Mouse (Mus musculus) gastrocnemius, postnatal 14 days (tissue): ENCODE data around the gene Fanca. TPM values are rescaled to one million over a fixed set of nuclear protein-coding genes. Genes with fewer than 3 reads are reported as not detected.
"Not testable (repeated sequence)": the region's sequence is repeated elsewhere in the genome, so short reads cannot be mapped to it uniquely, and the experiment has no call there.

Experiments used
- DNase-seq: peaks from one replicate; pipeline ENCODE4 v3.0.0; 2021; ENCODE audit warnings: mixed read lengths
- intact Hi-C: fragments of 180-260 bp; cut with DNase I; formaldehyde crosslinking; loops from one replicate; pipeline ENCODE4 v1.15.1; 2025; ENCODE audit warnings: low total_unique reads
- total RNA-seq, 2 experiments: library from RNA; stranded (reverse); gene quantifications; 2 replicates each; pipeline ENCODE4 v1.2.3; 2021

Fanca gene
- total RNA-seq, 2 experiments from 2014 or later: 0.92 to 1.3 TPM

GRCm38 (mm10) chr8:123280302-123281094 lies 37.9 kb downstream of the Fanca start:
- DNase-seq: no peak
- intact Hi-C loops: no loop called here

GRCm38 (mm10) chr8:123279828-123280227 lies 38.5 kb downstream of the Fanca start:
- intact Hi-C loops: no loop called here
- DNase-seq: no peak

GRCm38 (mm10) chr8:123278445-123278844 lies 39.9 kb downstream of the Fanca start:
- DNase-seq: no peak
- intact Hi-C loops: no loop called here

GRCm38 (mm10) chr8:123275096-123275495 lies 43.3 kb downstream of the Fanca start:
- intact Hi-C loops: no loop called here
- no peak for DNase-seq

- no peak for DNase-seq
- intact Hi-C loops: no loop called here
Observed at GRCm38 (mm10) chr8:123274447-123274846, 43.9 kb downstream of the Fanca start.

GRCm38 (mm10) chr8:123271901-123272300 lies 46.5 kb downstream of the Fanca start:
- no peak for DNase-seq
- intact Hi-C loops: no loop called here

- peak; percentile 38 for DNase-seq
- intact Hi-C loops: no loop called here
Observed at GRCm38 (mm10) chr8:123271147-123271546, 47.2 kb downstream of the Fanca start.

GRCm38 (mm10) chr8:123267926-123268656 lies 50.3 kb downstream of the Fanca start:
- intact Hi-C loops: no loop called here
- no peak for DNase-seq

GRCm38 (mm10) chr8:123257593-123257992 lies 60.8 kb downstream of the Fanca start:
- intact Hi-C loops: not testable (repeated sequence)

GRCm38 (mm10) chr8:123257114-123257513 lies 61.3 kb downstream of the Fanca start:
- intact Hi-C loops: no loop called here
- DNase-seq: no peak

More at GRCm38 (mm10) chr8:123257593-123257992, 60.8 kb downstream of the Fanca start:
- DNase-seq: not testable (repeated sequence)

- intact Hi-C loops: no loop called here
- no peak for DNase-seq
Observed at GRCm38 (mm10) chr8:123255170-123255569, 63.2 kb downstream of the Fanca start.

GRCm38 (mm10) chr8:123254099-123254885 lies 64.1 kb downstream of the Fanca start, which contains the start of the genes Zfp276 and Vps9d1:
Zfp276 (plus strand) TSS chr8:123254195.
Vps9d1 (minus strand) TSS chr8:123254348.
- intact Hi-C loops: no loop called here
- peak; percentile 88 for DNase-seq

- no peak for DNase-seq
- intact Hi-C loops: no loop called here
Observed at GRCm38 (mm10) chr8:123253451-123254098, 64.8 kb downstream of the Fanca start.

- intact Hi-C loops: no loop called here
- DNase-seq: no peak
Observed at GRCm38 (mm10) chr8:123252925-123253324, 65.5 kb downstream of the Fanca start.

GRCm38 (mm10) chr8:123250940-123251339 lies 67.4 kb downstream of the Fanca start:
- DNase-seq: no peak
- intact Hi-C loops: no loop called here

- no peak for DNase-seq
- intact Hi-C loops: no loop called here
Observed at GRCm38 (mm10) chr8:123248596-123248995, 69.8 kb downstream of the Fanca start.

GRCm38 (mm10) chr8:123247748-123248147 lies 70.6 kb downstream of the Fanca start:
- no peak for DNase-seq
- intact Hi-C loops: no loop called here

GRCm38 (mm10) chr8:123245543-123245942 lies 72.8 kb downstream of the Fanca start:
- no peak for DNase-seq
- intact Hi-C loops: no loop called here

GRCm38 (mm10) chr8:123244382-123244781 lies 74.0 kb downstream of the Fanca start:
- DNase-seq: no peak
- intact Hi-C loops: no loop called here
